Mouse (Mus musculus) kidney, embryonic 15.5 days (tissue): Measurements from ENCODE around the gene Tns2. TPM values are rescaled to one million over a fixed set of nuclear protein-coding genes. Genes with fewer than 3 reads are reported as not detected.

Experiments used
- ATAC-seq: fragments of 200-750 bp; cut with Nextera tagmentation; replicated peaks from 2 replicates; pipeline ENCODE4 v1.8.0; 2017; ENCODE audit warnings: moderate TSS enrichment; ENCODE audit not compliant: low FRiP score
- H3K27ac ChIP-seq: fragments of 300-500 bp; sonication (generic); 2 replicates; pipeline ENCODE4 v1.5.1; 2015; ENCODE audit warnings: mild to moderate bottlenecking, inconsistent platforms
- H3K27me3 ChIP-seq: fragments of 300-500 bp; sonication (generic); 2 replicates; pipeline ENCODE4 v1.6.1; 2015; ENCODE audit warnings: inconsistent platforms
- H3K36me3 ChIP-seq: fragments of 300-500 bp; sonication (generic); 2 replicates; pipeline ENCODE4 v1.6.1; 2015; ENCODE audit warnings: inconsistent platforms
- H3K4me1 ChIP-seq: fragments of 300-500 bp; sonication (generic); 2 replicates; pipeline ENCODE4 v1.6.1; 2015; ENCODE audit warnings: inconsistent platforms
- H3K4me2 ChIP-seq: fragments of 300-500 bp; sonication (generic); 2 replicates; pipeline ENCODE4 v1.6.1; 2015; ENCODE audit warnings: moderate library complexity, mild to moderate bottlenecking, inconsistent platforms
- H3K4me3 ChIP-seq: fragments of 300-500 bp; sonication (generic); replicated peaks from 2 replicates; pipeline ENCODE4 v1.5.1; 2015; ENCODE audit warnings: mild to moderate bottlenecking, inconsistent platforms
- H3K9ac ChIP-seq: fragments of 300-500 bp; sonication (generic); 2 replicates; pipeline ENCODE4 v1.6.1; 2015; ENCODE audit warnings: mild to moderate bottlenecking, inconsistent platforms
- H3K9me3 ChIP-seq: fragments of 300-500 bp; sonication (generic); replicated peaks from 2 replicates; pipeline ENCODE4 v1.6.1; 2016; ENCODE audit warnings: inconsistent platforms
- WGBS: fragments of 180-500 bp; shearing (Covaris S2); methylation state at CpG from one replicate; pipeline ENCODE4 v1.1.7; 2015; ENCODE audit warnings: mixed read lengths; 5-methylcytosine and 5-hydroxymethylcytosine counted together
- polyA plus RNA-seq: library from polyadenylated mRNA; unstranded; fragments of >200 nt; fragmentation: Nextera tagmentation; extraction: Ambion mirVana; gene quantifications from 2 replicates; pipeline ENCODE4 v1.2.1, GENCODE M21; 2015

The Tns2 gene
- polyA plus RNA-seq, 1 experiment from 2014 or later, result 48.4 TPM

GRCm38 (mm10) chr15:102105764-102106730, 5.8 kb downstream of the Tns2 start:
- H3K27ac ChIP-seq, result peak overlapping the region; percentile 41; the same call in 1 of the 2 replicates
- 26% methylated on average over 18 of the region's 18 CpGs for WGBS

GRCm38 (mm10) chr15:102106754-102107456, 6.7 kb downstream of the Tns2 start:
- Histone ChIP-seq H3K9ac (no peak overlapping the region), H3K4me1 (peaks cover 96% of the 10 kb centered on the region), H3K4me2 (peak overlapping the region; percentile 91), H3K9me3 (no peaks in the 10 kb centered on the region), H3K36me3 (peaks cover 58% of the 10 kb centered on the region), H3K27me3 (no peaks in the 10 kb centered on the region), H3K4me3 (peak overlapping the region; percentile 31), H3K27ac (no peak overlapping the region)
- WGBS, result 26% methylated on average over 38 of the region's 38 CpGs
- ATAC-seq, result no peak

More at GRCm38 (mm10) chr15:102105764-102106730, 5.8 kb downstream of the Tns2 start:
- H3K4me3 ChIP-seq, result peak overlapping the region; percentile 31
- no peak for ATAC-seq
- no peaks in the 10 kb centered on the region for H3K27me3 ChIP-seq
- H3K9ac ChIP-seq, result no peak overlapping the region
- peaks cover 50% of the 10 kb centered on the region for H3K36me3 ChIP-seq
- peaks cover 96% of the 10 kb centered on the region for H3K4me1 ChIP-seq
- no peaks in the 10 kb centered on the region for H3K9me3 ChIP-seq
- peak overlapping the region; percentile 91 for H3K4me2 ChIP-seq

- ATAC-seq, result no peak
- Histone ChIP-seq H3K4me1 (peaks cover 88% of the 10 kb centered on the region), H3K36me3 (peaks cover 69% of the 10 kb centered on the region), H3K4me2 (no peak overlapping the region), H3K4me3 (no peak overlapping the region), H3K27ac (peak overlapping the region; percentile 58; the same call in 1 of the 2 replicates), H3K27me3 (no peaks in the 10 kb centered on the region), H3K9ac (no peak overlapping the region), H3K9me3 (no peaks in the 10 kb centered on the region)
- 48% methylated on average over 13 of the region's 13 CpGs for WGBS
Measured at GRCm38 (mm10) chr15:102107689-102108573, 7.7 kb downstream of the Tns2 start.

GRCm38 (mm10) chr15:102108651-102109525, 8.7 kb downstream of the Tns2 start:
- peak; percentile 17; the same call in 1 of the 2 replicates for ATAC-seq
- Histone ChIP-seq H3K27ac (peak overlapping the region; percentile 58), H3K4me1 (peaks cover 79% of the 10 kb centered on the region), H3K4me3 (no peak overlapping the region), H3K9ac (peak overlapping the region; percentile 35; the same call in 1 of the 2 replicates), H3K4me2 (no peak overlapping the region), H3K27me3 (no peaks in the 10 kb centered on the region), H3K9me3 (no peaks in the 10 kb centered on the region), H3K36me3 (peaks cover 78% of the 10 kb centered on the region)
- WGBS, result 51% methylated on average over 18 of the region's 18 CpGs

GRCm38 (mm10) chr15:102110271-102110670, 10.1 kb downstream of the Tns2 start:
- WGBS, result 62% methylated on average over 7 of the region's 7 CpGs
- no peak; the same call in 1 of the 2 replicates for ATAC-seq
- H3K4me2 ChIP-seq, result no peak overlapping the region
- peaks cover 88% of the 10 kb centered on the region for H3K36me3 ChIP-seq
- H3K27me3 ChIP-seq, result no peaks in the 10 kb centered on the region
- H3K27ac ChIP-seq, result no peak overlapping the region
- peaks cover 67% of the 10 kb centered on the region for H3K4me1 ChIP-seq
- H3K9ac ChIP-seq, result no peak overlapping the region
- H3K4me3 ChIP-seq, result no peak overlapping the region
- no peaks in the 10 kb centered on the region for H3K9me3 ChIP-seq

GRCm38 (mm10) chr15:102110701-102111494, 10.7 kb downstream of the Tns2 start:
- 63% methylated on average over 29 of the region's 29 CpGs for WGBS
- Histone ChIP-seq H3K9ac (no peak overlapping the region), H3K4me2 (0 out of 2 replicates have a peak overlapping the region, but pooled peaks have one; percentile 9), H3K9me3 (no peaks in the 10 kb centered on the region), H3K36me3 (peaks cover 94% of the 10 kb centered on the region), H3K27ac (no peak overlapping the region; the same call in 1 of the 2 replicates), H3K4me1 (peaks cover 61% of the 10 kb centered on the region), H3K4me3 (no peak overlapping the region), H3K27me3 (no peaks in the 10 kb centered on the region)
- ATAC-seq, result peak; percentile 7; the same call in 1 of the 2 replicates

GRCm38 (mm10) chr15:102111495-102111829, 11.2 kb downstream of the Tns2 start:
- H3K4me2 ChIP-seq, result no peak overlapping the region
- WGBS, result 88% methylated on average over 11 of the region's 11 CpGs
- no peaks in the 10 kb centered on the region for H3K27me3 ChIP-seq
- H3K36me3 ChIP-seq, result peaks cover 99% of the 10 kb centered on the region
- no peak for ATAC-seq
- no peaks in the 10 kb centered on the region for H3K9me3 ChIP-seq
- H3K9ac ChIP-seq, result no peak overlapping the region
- no peak overlapping the region for H3K27ac ChIP-seq
- no peak overlapping the region for H3K4me3 ChIP-seq
- peaks cover 55% of the 10 kb centered on the region for H3K4me1 ChIP-seq

GRCm38 (mm10) chr15:102112181-102112580, 12.0 kb downstream of the Tns2 start:
- Histone ChIP-seq H3K4me2 (no peak overlapping the region), H3K27me3 (no peaks in the 10 kb centered on the region), H3K36me3 (peaks cover 100% of the 10 kb centered on the region), H3K4me1 (peaks cover 48% of the 10 kb centered on the region), H3K27ac (no peak overlapping the region), H3K9me3 (no peaks in the 10 kb centered on the region), H3K4me3 (no peak overlapping the region), H3K9ac (no peak overlapping the region)
- ATAC-seq, result no peak
- 89% methylated on average over 6 of the region's 6 CpGs for WGBS

- WGBS, result 71% methylated on average over 8 of the region's 8 CpGs
- ATAC-seq, result no peak
Measured at GRCm38 (mm10) chr15:102112827-102113226, 12.6 kb downstream of the Tns2 start.

GRCm38 (mm10) chr15:102113674-102114073, 13.5 kb downstream of the Tns2 start:
- 81% methylated on average over 4 of the region's 4 CpGs for WGBS

More at GRCm38 (mm10) chr15:102112827-102113226, 12.6 kb downstream of the Tns2 start:
- Histone ChIP-seq H3K4me3 (no peak overlapping the region), H3K4me1 (peaks cover 42% of the 10 kb centered on the region), H3K4me2 (no peak overlapping the region), H3K27ac (no peak overlapping the region), H3K9ac (no peak overlapping the region), H3K9me3 (no peaks in the 10 kb centered on the region), H3K36me3 (peaks cover 100% of the 10 kb centered on the region), H3K27me3 (no peaks in the 10 kb centered on the region)

More at GRCm38 (mm10) chr15:102113674-102114073, 13.5 kb downstream of the Tns2 start:
- Histone ChIP-seq H3K27ac (0 out of 2 replicates have a peak overlapping the region, but pooled peaks have one; percentile 9), H3K4me1 (peaks cover 40% of the 10 kb centered on the region), H3K27me3 (no peaks in the 10 kb centered on the region), H3K4me3 (no peak overlapping the region), H3K9me3 (no peaks in the 10 kb centered on the region), H3K36me3 (peaks cover 100% of the 10 kb centered on the region), H3K4me2 (no peak overlapping the region), H3K9ac (0 out of 2 replicates have a peak overlapping the region, but pooled peaks have one; percentile 4)
- no peak for ATAC-seq
